Mouse (Mus musculus) lung, postnatal 36 days (tissue): ENCODE results near the gene Atp8a2.
A peak's percentile ranks its signal among the peaks of the same experiment; 100 is the strongest.

Experiments used
- DNase-seq: peaks from one replicate; pipeline ENCODE4 v3.0.0; 2022; ENCODE audit warnings: mixed read lengths

The Atp8a2 gene

GRCm38 (mm10) chr14:59590614-59591013 is 606.4 kb downstream of the Atp8a2 start:
- DNase-seq = peak; percentile 57
